Mouse (Mus musculus) layer of hippocampus, postnatal 10 days (tissue): ENCODE measurements around the gene Prss2. TPM values are rescaled to one million over a fixed set of nuclear protein-coding genes. Genes with fewer than 3 reads are reported as not detected.
"Not testable (repeated sequence)": the region's sequence is repeated elsewhere in the genome, so short reads cannot be mapped to it uniquely, and the experiment has no call there.

ENCODE experiments used
- DNase-seq, 2 experiments: peaks; one replicate each; pipeline ENCODE4 v3.0.0; 2021; ENCODE audit warnings: low spot score in 2 of 2
- total RNA-seq, 2 experiments: library from RNA; stranded (reverse); gene quantifications; 2 replicates each; pipeline ENCODE4 v1.2.3; 2021

Prss2 gene
- total RNA-seq, 2 experiments from 2014 or later: not detected

GRCm38 (mm10) chr6:41554295-41555169 lies 32.9 kb downstream of the Prss2 start:
- DNase-seq: no peak

DNA sequence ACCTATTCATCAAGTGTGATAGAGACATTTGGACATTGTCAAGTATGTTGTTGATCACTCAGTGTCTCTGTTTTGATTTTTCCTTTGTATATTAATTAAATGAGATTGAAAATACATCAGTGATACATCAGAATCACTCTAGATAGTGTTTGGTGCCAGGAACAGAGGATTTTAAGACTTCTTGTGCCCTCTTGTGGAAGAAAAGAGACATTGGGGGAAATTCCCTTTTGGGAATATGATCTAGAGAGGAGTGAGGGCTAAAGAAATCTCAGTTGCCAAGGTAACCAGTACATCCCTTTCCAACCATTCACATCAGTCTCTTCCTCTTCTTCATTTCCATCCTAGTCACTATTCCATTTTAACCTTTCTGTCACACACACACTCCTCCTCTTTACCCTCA lies 34.8 kb downstream of the Prss2 start:
- no peak for DNase-seq

- no peak for DNase-seq
Measured at GRCm38 (mm10) chr6:41557468-41557867, 35.9 kb downstream of the Prss2 start.

- DNase-seq: no peak
Measured at GRCm38 (mm10) chr6:41558271-41558670, 36.7 kb downstream of the Prss2 start.

GRCm38 (mm10) chr6:41559331-41559730 lies 37.7 kb downstream of the Prss2 start:
- DNase-seq: no peak

DNA sequence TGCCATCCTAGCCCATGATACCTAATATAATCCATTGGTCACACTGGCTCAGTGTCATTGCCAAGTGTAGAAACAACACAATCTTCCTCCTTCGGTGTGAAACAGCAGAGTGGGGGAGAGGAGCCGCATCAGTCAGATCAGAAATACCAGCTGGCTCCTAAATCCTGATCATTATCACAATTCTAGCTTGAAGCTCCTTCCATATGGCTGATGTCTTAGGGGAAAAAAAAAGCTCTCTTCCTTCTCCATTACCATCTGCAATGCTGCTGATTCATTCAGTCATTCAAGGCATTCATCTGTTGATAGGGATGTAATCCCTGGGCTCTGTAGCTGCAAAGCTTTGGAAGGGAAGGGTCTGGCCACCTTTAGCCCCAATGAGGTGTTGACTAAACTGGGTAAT lies 38.7 kb downstream of the Prss2 start:
- DNase-seq: peak in 1 of 2 experiments; percentile 12

GRCm38 (mm10) chr6:41562598-41562997 lies 41.0 kb downstream of the Prss2 start:
- DNase-seq: no peak

DNA sequence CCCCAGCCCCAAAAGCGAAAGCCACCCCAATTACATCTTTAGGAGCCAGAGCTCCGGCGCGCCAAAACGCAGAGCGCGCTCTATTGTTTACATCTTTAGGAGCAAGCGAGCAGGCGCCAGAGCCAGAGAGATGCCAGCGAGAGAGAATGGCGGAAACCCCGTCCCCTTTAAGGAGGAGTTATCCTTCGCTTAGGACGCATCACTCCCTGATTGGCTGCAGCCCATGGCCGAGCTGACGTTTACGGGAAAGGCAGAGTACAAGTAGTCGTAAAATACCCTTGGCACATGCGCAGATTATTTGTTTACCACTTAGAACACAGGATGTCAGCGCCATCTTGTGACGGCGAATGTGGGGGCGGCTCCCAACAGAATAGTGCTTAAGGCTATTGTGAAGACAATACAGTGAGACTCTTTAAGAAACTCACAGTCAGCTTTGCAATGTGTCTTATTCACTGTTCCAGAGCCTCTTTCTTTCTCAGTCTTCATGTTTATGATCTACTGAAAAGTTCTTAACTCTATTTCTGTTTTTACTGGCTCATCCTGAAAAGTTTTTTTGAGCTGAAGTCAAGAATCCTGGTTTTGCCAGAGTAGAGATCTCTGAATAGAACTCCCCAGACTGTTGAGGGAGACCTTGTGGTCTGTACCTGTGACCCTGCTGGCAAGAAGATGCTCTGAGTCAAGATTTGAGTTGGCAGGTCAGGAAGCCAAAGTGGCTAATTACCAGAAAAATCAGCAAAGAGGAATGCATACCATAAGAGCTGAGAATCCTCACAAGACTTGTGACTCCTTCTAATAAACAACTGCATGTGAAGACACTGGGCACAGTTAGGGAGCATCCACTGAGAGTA lies 41.7 kb downstream of the Prss2 start:
- DNase-seq: not testable (repeated sequence)

GRCm38 (mm10) chr6:41565261-41565660 lies 43.7 kb downstream of the Prss2 start:
- DNase-seq: no peak

GRCm38 (mm10) chr6:41566965-41567364 lies 45.4 kb downstream of the Prss2 start:
- DNase-seq: no peak

DNA sequence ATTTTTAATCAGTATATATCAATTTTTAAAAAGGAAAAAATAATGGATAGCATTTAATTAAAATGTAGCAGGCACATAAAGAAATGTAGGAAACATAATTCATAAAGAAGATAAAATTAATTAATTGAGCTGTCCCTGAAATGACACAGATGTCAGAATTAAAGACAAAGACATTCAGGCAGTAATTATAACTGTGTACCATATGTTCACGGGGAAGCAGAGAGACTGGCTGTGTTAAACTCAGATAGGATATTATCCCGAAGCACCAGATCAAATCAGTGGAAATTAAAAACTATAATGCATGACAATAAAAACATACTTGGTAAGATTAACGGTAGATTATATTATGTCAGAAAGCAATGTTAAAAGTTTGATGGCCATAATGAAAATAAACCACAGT lies 47.5 kb downstream of the Prss2 start:
- no peak for DNase-seq

Other genes starting within 250 kb of the Prss2 start
- gene Try4, start 219.5 kb upstream of the Prss2 start, total RNA-seq: not detected
- gene Try5, start 204.9 kb upstream of the Prss2 start, total RNA-seq: not detected
- not detected for gene Try10, start 167.7 kb upstream of the Prss2 start, total RNA-seq
- not detected for gene Prss3, start 144.1 kb upstream of the Prss2 start, total RNA-seq
- gene Gm5771, start 129.4 kb upstream of the Prss2 start, total RNA-seq: not detected
- not detected for gene Gm10334, start 75.6 kb upstream of the Prss2 start, total RNA-seq
- not detected for gene Prss1, start 62.9 kb upstream of the Prss2 start, total RNA-seq
- gene Ephb6, start 83.7 kb downstream of the Prss2 start, total RNA-seq: 10 to 100 TPM; 68.2 to 70.3 TPM
- 1 to 10 TPM in 1 of 2 experiments, under 1 TPM in 1; 0.67 to 1.4 TPM for gene Trpv6, start 114.6 kb downstream of the Prss2 start, total RNA-seq
- gene Trpv5, start 159.0 kb downstream of the Prss2 start, total RNA-seq: not detected
- not detected for gene Llcfc1, start 162.6 kb downstream of the Prss2 start, total RNA-seq
- not detected for gene Kel, start 182.6 kb downstream of the Prss2 start, total RNA-seq